Mouse (Mus musculus) lung, postnatal 25 days (tissue): Measurements from ENCODE around the gene Ptpn6.

Source experiments
- DNase-seq: peaks from one replicate; pipeline ENCODE4 v3.0.0; 2022; ENCODE audit warnings: low spot score

The Ptpn6 gene

DNA sequence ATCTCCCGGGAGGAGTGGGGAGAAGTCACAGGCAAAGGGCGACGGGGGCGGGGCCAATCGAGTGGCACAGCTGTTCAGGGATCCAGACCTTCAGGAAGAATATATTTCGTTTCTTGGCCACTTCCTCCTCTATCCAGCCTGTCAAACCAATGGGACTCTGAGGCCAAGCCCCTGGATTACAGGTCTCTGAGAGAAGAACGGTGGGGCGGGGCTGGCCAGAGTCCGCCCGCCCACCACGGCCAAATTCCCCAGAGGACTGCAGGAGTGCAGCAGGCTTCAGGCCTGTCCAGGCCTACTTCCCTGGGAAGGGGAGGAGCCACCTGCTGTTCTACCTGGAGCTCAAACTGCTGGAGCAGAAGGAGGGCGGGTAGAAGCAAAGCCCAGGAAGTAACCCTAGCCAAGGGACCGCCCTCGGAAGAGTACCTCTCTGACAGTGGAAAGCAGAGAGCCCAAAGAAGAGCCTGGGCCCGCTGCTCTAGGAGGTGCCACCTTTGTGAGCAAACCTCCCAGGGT, at the start of gene Ptpn6:
TSS of gene Ptpn6 (minus strand) at position 204 of the 513 bp plus-strand sequence.
- peak; percentile 90 for DNase-seq

DNA sequence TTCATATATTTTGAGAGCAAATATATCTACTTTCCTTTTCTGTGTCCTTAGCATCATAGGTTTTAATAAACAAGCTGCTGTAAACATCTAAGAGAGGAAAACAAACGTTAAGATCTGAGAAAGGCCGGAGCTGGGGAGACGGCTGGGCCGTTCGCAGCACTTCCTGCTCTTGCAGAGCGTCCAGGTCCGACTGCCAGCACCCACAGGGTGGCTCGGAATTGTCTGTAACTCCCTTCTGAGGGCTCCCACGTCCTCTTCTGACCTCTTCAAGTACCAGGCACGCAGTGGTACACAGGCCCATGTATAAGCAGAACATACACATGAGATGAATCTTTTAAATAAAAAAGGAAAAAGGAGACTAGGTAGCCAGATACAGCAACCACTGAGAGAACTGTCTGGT, 49.2 kb upstream of the Ptpn6 start:
- no peak for DNase-seq

DNA sequence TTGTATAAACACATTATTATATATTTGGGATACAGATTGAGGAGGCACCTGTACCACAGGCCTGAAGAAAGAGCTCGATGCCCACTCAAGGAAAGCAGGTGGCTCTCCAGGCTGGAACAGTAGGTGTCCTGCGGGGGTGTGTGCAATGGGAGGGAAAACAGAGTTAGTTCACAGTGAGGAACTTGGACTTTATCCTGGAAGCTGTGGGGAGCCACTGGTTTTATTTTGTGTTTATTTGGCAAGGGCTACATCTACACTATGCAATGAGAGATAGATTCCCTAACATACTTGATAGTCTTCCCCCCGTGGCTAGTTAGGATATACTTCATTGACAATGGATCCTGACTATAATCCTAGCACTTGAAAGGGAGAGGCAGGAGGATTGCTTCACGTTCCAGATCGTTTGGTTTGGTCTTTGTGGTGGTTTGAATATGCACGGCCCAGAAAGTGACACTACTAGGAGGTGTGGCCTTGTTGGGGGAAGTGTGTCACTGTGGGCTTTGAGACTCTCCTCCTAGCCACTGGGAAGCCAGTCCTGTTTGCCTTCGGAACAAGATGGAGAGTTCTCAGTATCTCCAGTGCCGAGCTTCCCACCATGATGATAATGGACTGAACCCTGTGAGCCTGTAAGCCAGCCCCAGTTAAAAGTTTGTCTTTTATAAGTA, 48.4 kb upstream of the Ptpn6 start:
- no peak for DNase-seq

DNA sequence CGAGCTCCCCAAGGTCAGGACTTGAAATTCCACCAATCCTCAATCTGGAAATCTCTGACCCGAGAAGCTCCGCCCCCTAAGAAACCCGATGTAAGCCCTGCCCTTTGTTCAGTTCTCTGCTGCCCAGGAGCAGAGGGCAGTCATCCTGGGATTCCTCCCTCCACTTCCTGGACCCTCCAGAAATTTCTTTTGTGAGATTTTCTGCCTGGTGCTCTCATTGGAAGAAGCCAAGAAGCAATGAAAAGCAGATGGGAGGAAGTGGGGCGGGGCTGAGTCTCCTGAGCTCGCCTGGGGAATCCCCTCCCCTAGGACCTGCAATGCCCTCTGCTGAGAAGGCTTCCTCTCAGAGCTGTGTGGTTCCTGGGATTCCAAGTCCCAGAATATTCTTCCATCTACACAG, 43.9 kb upstream of the Ptpn6 start:
- peak; percentile 22 for DNase-seq

DNA sequence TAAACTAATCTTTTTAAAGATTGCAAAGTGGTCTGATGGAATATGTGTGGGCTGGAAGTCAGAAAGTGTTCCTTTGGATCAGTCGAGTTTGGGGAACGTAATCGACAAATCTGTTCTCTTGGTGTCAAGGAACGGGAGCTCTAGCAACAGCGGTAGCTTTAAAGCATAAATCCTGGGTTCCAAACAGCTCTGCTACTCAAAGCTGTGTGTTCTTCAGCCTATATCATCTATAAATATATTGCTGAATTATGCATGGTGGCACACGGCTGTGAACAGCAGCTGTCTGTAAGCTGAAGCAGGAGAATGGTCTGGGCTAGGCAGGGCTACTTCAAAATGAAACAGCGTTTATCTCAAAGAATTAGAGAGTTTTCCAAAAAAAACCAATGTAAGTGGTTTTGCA, 42.4 kb upstream of the Ptpn6 start:
- DNase-seq: no peak

DNA sequence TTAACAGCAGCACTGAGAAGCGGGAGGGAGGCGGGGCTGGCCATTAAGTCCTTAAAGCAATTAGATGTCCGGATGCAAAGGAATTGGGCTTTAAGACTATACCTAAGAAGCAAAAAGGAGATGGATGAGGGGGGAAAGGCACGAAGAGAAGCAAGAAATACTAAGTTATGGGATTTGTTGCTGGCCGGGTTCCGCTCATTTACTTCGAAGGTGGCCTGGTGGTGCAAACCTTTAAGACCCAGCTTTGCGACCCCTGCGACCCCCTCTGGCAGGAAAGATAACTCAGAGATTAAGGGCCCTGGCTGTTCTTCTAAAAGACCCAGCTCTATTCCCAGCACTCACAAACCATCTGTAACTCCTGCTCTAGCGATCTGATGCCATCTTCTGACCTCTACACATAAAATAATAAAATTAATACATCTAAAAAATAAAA, 41.5 kb upstream of the Ptpn6 start:
- DNase-seq: no peak

DNA sequence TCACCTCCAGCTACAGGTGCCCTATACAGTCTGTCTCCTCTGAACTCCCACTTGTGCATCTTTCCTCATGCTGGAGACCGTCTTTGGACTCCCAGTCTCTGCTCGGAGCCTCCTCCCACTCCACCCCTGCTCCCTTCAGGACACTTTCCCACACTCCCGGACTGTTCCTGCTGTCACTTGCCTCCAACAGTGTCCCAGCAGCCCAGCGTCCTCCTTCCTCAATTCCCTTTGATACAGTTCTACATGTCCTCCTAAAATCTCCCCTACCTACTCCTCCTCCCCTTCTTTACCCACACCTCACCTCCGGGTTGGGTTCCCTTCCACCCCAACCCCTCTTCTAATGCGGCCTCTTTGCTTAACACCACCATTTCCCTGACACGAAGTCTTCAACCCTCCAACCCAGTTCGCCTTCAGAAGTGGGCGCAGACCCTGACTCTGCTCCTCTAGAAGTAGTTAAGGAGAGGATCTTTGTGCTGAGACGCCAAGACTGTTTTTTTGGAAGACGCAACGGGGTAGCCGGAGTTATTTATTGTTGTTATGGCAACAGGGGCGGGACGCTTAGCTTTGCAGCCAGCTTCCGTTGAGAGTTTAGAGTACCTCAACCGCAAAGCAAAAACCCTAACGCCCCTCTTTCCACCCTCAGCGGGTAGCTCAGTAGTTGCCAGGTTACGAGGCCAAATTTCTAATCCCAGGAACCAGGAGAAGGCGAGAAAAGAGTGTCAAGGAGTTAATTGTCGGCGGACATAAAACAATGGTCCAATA, 40.9 kb upstream of the Ptpn6 start, which contains the start of gene Lrrc23:
TSS of gene Lrrc23 (minus strand) at position 506 of the 762 bp plus-strand sequence.
- peak; percentile 74 for DNase-seq

DNA sequence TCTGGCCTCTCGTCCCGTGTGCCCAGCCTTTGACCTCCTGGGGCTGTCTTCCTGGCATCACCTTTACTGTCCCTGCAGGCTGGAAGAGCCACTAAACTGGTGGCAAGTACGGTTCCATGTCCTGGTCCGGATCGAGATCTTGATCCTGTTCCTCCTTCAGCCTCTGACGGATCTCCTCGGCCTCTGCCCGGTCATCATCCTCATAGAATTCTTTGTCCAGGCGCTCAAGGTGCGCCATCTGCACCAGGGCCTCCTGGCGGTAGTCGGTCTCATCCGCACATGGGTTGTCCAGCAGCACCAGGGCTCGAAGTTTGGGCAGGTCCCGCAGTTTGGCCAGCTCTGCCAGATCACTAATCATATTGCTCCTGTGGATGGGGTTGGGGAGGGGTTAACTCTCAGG, 32.0 kb upstream of the Ptpn6 start:
- DNase-seq: no peak

DNA sequence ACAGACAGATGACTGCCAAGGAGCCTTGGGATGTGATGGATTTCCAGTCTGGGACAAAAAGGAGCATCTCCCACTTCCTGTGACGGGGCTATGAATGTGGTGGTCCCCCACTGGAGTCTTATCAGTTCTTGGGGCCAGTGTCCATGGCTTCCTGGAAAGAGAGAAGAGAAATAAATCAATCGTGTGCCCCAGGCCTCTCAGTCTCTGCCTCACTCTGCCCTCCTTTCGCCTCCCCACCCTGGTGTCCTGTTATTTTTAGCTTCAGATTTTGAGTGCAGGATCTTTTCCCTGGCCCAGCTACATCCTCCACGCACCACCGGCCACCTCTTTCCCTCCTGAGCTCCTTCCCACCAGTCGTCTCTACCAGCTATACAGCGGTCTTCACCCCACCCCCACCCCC, 31.5 kb upstream of the Ptpn6 start:
- no peak for DNase-seq

DNA sequence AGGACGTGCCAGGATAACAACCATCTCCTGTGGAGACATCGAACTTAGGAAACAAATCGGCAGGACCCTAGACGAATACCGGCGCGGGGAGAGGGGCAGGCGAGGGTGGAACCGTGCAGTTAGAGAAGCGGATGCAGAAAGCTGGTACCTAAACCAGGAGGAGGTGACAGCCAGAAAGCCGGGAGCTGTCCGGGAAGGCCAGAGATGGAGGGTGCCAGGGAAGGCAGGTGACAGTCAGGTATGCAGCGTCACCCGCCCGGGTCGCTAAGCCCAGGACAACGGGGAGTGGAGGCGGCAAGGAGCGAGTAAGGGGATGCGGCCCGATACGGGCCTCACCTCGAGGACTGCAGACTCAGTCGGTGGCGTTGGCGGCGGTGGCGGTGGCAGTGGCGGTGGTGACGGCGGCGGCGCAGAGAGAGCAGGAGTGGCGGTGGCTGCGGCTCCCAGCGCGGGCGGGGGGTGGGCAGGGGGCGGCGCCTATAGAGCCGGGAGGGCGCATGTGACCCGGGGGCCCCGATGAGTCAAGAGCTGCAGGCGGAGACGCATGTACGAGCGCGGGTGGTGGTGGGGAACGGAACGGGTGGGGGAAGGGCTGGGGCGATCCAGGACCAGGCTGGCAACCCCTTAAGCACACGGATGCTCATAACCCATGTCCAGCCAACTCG, 30.7 kb upstream of the Ptpn6 start, which contains the start of gene Eno2:
TSS of gene Eno2 (minus strand) at position 573 of the 665 bp plus-strand sequence.
- no peak for DNase-seq

DNA sequence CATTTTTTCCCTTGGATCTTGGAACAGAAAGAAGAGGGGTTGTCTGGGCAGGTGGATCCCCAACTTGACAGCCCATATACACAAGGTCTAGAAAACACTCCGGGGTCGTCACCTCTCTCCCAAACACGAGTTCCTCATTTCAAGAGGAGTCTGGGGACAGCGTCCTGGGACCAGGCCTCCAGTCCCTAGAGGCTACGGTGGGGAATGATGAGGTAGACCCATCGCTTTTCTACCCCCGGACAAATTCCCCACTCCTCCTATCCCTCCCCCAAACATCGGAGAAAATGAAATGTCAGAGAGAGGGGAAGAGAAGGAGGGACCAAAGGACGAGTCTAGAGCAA, 30.2 kb upstream of the Ptpn6 start:
- no peak for DNase-seq

DNA sequence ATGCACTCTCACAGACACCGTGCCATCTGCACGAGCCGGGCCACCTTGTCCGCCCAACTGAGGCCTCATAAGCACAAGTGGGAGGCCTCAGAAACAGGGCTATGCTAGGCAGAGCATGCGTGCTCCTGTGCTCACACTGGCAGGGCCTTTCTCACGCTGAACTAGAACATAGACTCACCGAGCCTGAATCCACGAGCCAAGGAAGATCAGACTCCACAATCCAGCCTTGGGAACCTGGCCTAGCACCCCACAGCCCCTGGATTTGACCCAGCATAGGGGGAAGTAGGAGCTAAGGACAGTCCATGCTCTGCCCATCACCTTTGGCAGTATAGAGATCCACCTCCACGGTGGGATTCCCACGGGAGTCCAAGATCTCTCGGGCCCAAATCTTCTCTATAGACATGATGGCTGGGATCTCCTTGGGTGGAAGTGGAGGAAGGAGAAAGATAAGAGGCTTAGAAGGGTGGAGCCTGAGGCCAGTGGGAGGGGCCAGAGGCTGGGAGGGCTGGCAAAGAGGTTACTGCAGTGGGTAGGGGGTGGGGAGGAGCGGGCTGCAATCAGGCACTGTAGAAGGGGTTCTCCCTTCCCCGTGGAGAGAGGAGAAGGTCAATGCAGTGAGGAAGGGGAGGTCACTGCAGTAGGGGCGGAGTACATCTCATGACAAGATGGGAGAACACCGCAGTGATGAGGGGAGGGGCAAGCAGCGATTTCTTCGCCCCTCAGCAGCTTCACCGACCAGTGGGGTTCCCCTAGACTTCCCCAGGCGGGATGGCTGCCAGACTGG, 29.6 kb upstream of the Ptpn6 start:
- DNase-seq: no peak

DNA sequence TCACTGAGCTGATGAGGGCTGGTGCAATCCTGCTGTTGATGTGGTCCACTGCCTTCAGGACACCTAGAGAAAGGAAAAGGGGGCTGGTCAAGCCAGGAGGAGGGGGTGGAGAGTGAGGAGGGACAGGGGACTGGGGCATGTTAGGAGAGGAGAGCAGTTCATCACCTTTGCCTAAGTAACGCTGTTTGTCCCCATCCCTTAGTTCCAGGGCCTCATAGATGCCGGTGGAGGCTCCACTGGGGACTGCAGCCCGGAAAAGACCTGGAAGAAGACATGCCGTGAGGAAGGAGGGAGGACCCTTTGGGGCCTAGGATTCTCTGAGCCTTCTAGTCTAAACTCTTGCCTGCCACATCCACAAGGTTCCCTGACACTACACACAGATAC, 29.0 kb upstream of the Ptpn6 start:
- no peak for DNase-seq

DNA sequence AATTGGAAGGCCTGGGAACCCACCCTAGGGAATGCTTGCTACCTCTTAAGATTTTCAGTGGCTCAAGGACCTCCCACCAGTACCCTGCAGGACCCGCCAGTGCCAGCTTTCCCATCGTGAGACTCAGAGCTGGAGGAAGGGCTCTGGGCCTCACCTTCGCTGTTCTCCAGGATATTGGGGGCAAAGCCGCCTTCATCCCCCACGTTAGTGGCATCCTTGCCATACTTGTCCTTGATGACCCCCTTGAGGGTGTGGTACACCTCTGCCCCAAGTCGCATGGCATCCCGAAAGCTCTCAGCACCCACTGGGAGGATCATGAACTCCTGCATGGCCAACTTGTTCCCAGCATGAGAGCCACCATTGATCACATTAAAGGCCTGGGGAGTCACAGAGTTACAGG, 27.4 kb upstream of the Ptpn6 start:
- no peak for DNase-seq

DNA sequence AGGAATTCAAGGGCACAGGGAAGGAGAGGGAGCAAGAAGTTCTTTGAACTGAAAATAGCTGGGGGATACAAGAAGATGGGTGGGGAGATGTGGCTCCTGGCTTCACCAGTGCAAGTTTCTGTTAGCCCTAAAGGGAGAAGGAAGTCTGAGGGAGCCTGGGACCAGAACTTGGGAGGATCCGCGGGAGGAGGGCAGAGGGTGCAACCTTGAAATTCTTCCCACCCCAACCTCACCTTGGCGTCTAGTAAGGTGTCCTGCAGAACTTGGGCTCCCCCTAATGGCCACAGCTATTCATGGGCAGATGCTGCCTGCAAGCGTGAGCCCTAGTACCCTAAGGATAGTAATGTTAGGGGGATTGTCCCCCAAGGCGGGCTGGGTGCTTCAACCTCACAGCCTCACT, 20.7 kb upstream of the Ptpn6 start:
- DNase-seq: peak; percentile 88

DNA sequence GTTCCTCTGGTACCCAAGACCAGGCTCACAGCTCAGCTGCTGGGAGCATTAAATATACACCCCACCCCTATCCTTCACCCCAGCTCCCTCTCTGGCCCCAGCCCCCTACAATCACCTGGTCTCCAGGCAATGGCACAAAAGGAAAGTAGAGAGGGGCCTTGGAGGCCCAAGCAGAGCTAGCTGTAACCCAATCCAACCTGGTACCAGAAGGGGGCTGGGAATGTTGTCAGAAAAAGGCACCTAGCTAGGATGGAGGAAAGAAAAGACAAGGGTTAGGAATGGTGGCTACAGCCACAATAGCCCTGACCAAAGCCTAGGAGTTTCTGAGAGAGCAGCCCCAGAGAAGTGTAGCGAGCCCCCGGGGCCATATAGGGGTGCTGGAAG, 20.3 kb upstream of the Ptpn6 start:
- DNase-seq: no peak

DNA sequence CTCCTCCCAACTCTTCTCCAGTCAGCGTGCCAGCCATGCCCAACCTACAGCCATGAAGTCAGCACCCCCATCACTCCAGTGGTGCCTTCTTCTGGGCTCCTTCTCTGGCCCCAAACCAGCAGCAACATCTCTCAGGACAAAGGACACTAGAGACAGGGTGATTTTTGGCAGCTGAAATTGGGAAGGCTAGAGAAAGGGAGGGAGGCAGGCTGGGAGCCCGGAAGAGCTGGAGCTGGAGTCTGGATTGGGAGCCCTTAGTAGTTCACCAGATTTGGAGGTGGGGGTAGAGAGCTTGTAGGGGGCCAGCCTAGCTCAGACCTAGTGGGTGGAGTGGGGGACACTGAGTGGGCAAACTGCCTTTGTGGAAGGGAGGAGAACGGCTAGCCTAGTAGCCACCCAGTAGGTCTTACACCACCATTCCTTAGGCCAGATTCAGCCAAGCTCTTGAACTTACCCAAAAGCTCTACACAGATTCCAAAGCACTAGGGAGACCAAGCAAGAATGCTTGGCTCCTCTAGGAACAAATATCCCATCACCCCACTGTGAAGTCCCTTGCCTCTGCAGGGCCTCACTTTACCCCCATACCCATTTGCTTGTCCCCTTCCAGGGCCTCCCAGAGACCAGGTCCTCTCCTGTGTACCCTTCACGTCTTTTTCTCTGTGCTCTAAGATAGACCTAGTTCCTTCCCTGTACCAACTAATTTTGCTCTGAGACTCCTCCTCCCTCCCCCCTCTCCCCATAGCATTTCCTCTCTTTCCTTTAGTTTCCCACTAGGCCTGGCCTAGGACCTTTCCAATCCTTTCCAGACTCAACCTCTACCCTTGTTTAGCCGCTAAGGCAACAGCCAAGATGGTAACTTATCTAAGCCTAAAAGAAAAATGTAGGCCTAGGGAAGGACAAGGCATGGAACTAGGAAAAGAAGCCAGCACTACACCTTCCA, 19.7 kb upstream of the Ptpn6 start:
- no peak for DNase-seq

DNA sequence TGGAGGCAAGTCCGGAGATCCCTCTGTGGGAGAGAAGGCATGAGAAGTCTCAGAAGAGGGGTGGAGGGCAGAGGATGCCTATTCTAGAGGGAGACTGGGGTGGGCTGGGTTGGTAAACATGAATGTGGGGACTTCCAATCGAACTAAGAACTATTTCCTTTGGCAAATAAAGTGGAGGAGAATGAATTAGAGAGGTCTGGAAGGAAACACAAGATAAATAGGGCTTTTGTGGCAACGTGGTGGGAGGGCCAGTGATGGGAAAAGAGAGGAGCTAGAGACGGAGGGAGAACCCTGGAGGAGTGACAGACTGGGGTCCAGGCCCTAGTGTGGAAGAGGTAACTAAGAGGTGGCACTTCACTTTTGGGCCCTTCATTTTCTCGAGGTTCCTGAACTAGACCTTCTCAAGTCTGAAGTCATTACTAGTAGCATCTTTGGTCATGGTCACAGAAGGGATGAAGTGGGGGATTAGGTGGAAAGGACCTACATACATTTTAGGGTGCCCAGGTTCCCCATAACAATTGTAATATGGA, 18.9 kb upstream of the Ptpn6 start:
- no peak for DNase-seq

DNA sequence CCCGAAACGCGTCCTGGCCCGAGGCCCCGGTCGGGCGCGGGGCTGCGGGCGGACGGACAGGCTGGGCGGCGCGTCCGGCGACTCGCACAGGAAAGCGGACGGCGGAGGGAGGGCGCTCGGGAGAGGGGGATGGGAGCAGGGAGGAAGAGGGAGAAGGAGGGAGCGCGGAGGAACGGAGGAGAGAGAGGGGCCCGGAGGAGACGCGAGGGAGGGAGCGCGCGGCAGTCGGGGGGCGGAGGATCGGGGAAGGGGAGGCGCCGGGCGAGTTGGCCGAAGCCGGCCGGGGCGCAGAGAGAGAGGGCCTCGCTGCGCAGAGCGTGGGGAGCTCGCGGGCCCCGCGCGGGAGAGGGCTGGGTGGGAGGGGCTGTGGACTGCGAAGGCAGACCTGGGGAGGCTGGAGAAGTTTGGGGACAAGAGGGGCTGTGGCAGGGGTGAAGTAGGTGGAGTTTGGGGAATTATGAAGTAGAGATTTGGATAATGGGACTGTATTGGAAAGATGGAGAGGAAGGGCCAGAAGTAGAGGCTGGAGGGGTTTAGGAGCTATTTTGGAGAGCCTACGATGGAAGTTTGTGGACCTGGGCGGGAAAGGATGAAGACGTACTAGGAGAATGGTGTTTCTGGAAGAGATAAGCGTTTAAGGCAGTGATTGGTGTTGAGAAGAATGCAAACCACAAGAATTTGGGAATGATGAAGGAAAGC, 18.3 kb upstream of the Ptpn6 start:
- peak; percentile 81 for DNase-seq
